Mouse (Mus musculus): ENCODE results near the gene Abcc8. TPM values are rescaled to one million over a fixed set of nuclear protein-coding genes. Genes with fewer than 3 reads are reported as not detected.

The Abcc8 gene
- polyA plus RNA-seq, 1 experiment from 2014 or later = 14.1 TPM

- Histone ChIP-seq H3K36me3 (ENCODE audit: control insufficient read depth, insufficient read depth, low read length) (peaks cover 81% of the 10 kb centered on the region), H3K4me3 (ENCODE audit: low read depth, low read length) (no peak overlapping the region), H3K27ac (ENCODE audit: low read depth, low read length) (no peak overlapping the region), H3K9ac (ENCODE audit: low read length) (no peak overlapping the region), H3K27me3 (replicated peaks; ENCODE audit: control insufficient read depth, insufficient read depth, low read length) (no peaks in the 10 kb centered on the region), H3K9me3 (replicated peaks; ENCODE audit: control insufficient read depth, low read length) (no peaks in the 10 kb centered on the region), H3K4me1 (ENCODE audit: control insufficient read depth, insufficient read depth, low read length) (no peaks in the 10 kb centered on the region), H3K4me2 (ENCODE audit: low read length) (no peak overlapping the region)
- 84% methylated on average over 7 of the region's 7 CpGs for WGBS
- DNase-seq (ENCODE audit: low spot score) (no peak), ATAC-seq (no peak)
These were observed 103.0 kb downstream of the Abcc8 start for GRCm38 (mm10) chr7:46076844-46077243.

- H3K9ac ChIP-seq (ENCODE audit: low read length) = no peak overlapping the region
- WGBS = 93% methylated on average over 8 of the region's 8 CpGs
- H3K4me1 ChIP-seq (ENCODE audit: control insufficient read depth, insufficient read depth, low read length) = no peaks in the 10 kb centered on the region
- H3K9me3 ChIP-seq (replicated peaks; ENCODE audit: control insufficient read depth, low read length) = no peaks in the 10 kb centered on the region
- H3K4me3 ChIP-seq (ENCODE audit: low read depth, low read length) = no peak overlapping the region
- no peak overlapping the region for H3K4me2 ChIP-seq (ENCODE audit: low read length)
- H3K36me3 ChIP-seq (ENCODE audit: control insufficient read depth, insufficient read depth, low read length) = peaks cover 83% of the 10 kb centered on the region
- ATAC-seq (no peak), DNase-seq (ENCODE audit: low spot score) (no peak)
- no peaks in the 10 kb centered on the region for H3K27me3 ChIP-seq (replicated peaks; ENCODE audit: control insufficient read depth, insufficient read depth, low read length)
- H3K27ac ChIP-seq (ENCODE audit: low read depth, low read length) = no peak overlapping the region
These were observed 111.0 kb downstream of the Abcc8 start for GRCm38 (mm10) chr7:46068831-46069230.

GRCm38 (mm10) chr7:46063296-46063695, 116.5 kb downstream of the Abcc8 start:
- ATAC-seq = no peak
- peaks cover 78% of the 10 kb centered on the region for H3K36me3 ChIP-seq (ENCODE audit: control insufficient read depth, insufficient read depth, low read length)
- no peaks in the 10 kb centered on the region for H3K9me3 ChIP-seq (replicated peaks; ENCODE audit: control insufficient read depth, low read length)
- H3K9ac ChIP-seq (ENCODE audit: low read length) = no peak overlapping the region
- DNase-seq (ENCODE audit: low spot score) = no peak
- H3K27ac ChIP-seq (ENCODE audit: low read depth, low read length) = no peak overlapping the region
- WGBS = 96% methylated on average over 6 of the region's 6 CpGs
- no peaks in the 10 kb centered on the region for H3K27me3 ChIP-seq (replicated peaks; ENCODE audit: control insufficient read depth, insufficient read depth, low read length)
- H3K4me1 ChIP-seq (ENCODE audit: control insufficient read depth, insufficient read depth, low read length) = no peaks in the 10 kb centered on the region
- no peak overlapping the region for H3K4me3 ChIP-seq (ENCODE audit: low read depth, low read length)
- no peak overlapping the region for H3K4me2 ChIP-seq (ENCODE audit: low read length)

GRCm38 (mm10) chr7:46061614-46062013, 118.2 kb downstream of the Abcc8 start:
- H3K27me3 ChIP-seq (replicated peaks; ENCODE audit: control insufficient read depth, insufficient read depth, low read length) = no peaks in the 10 kb centered on the region
- H3K27ac ChIP-seq (ENCODE audit: low read depth, low read length) = no peak overlapping the region
- ATAC-seq (no peak), DNase-seq (ENCODE audit: low spot score) (no peak)
- no peak overlapping the region for H3K4me2 ChIP-seq (ENCODE audit: low read length)
- no peaks in the 10 kb centered on the region for H3K4me1 ChIP-seq (ENCODE audit: control insufficient read depth, insufficient read depth, low read length)
- H3K9me3 ChIP-seq (replicated peaks; ENCODE audit: control insufficient read depth, low read length) = no peaks in the 10 kb centered on the region
- peaks cover 80% of the 10 kb centered on the region for H3K36me3 ChIP-seq (ENCODE audit: control insufficient read depth, insufficient read depth, low read length)
- H3K9ac ChIP-seq (ENCODE audit: low read length) = no peak overlapping the region
- no peak overlapping the region for H3K4me3 ChIP-seq (ENCODE audit: low read depth, low read length)
- 95% methylated on average over 16 of the region's 16 CpGs for WGBS

- Histone ChIP-seq H3K4me3 (ENCODE audit: low read depth, low read length) (no peak overlapping the region), H3K4me2 (ENCODE audit: low read length) (no peak overlapping the region), H3K27ac (ENCODE audit: low read depth, low read length) (no peak overlapping the region), H3K9me3 (replicated peaks; ENCODE audit: control insufficient read depth, low read length) (no peaks in the 10 kb centered on the region), H3K27me3 (replicated peaks; ENCODE audit: control insufficient read depth, insufficient read depth, low read length) (no peaks in the 10 kb centered on the region), H3K4me1 (ENCODE audit: control insufficient read depth, insufficient read depth, low read length) (no peaks in the 10 kb centered on the region), H3K9ac (ENCODE audit: low read length) (no peak overlapping the region), H3K36me3 (ENCODE audit: control insufficient read depth, insufficient read depth, low read length) (peaks cover 80% of the 10 kb centered on the region)
- DNase-seq (ENCODE audit: low spot score) = no peak
- no peak for ATAC-seq
- 93% methylated on average over 8 of the region's 8 CpGs for WGBS
These were observed 119.1 kb downstream of the Abcc8 start for GRCm38 (mm10) chr7:46060688-46061087.

GRCm38 (mm10) chr7:46058882-46059281, 121.0 kb downstream of the Abcc8 start:
- Histone ChIP-seq H3K4me2 (ENCODE audit: low read length) (no peak overlapping the region), H3K9ac (ENCODE audit: low read length) (no peak overlapping the region), H3K36me3 (ENCODE audit: control insufficient read depth, insufficient read depth, low read length) (peaks cover 90% of the 10 kb centered on the region), H3K27ac (ENCODE audit: low read depth, low read length) (no peak overlapping the region), H3K27me3 (replicated peaks; ENCODE audit: control insufficient read depth, insufficient read depth, low read length) (no peaks in the 10 kb centered on the region), H3K4me3 (ENCODE audit: low read depth, low read length) (no peak overlapping the region), H3K4me1 (ENCODE audit: control insufficient read depth, insufficient read depth, low read length) (no peaks in the 10 kb centered on the region), H3K9me3 (replicated peaks; ENCODE audit: control insufficient read depth, low read length) (no peaks in the 10 kb centered on the region)
- whole genome bisulfite sequencing = 95% methylated on average over 11 of the region's 11 CpGs
- DNase-seq (ENCODE audit: low spot score) (no peak), ATAC-seq (no peak)

Other genes starting within 250 kb of the Abcc8 start
- gene Abcc6, start 149.7 kb downstream of the Abcc8 start, polyA plus RNA-seq (2014; fragmentation: Nextera tagmentation; extraction: Ambion mirVana) = 0.30 and 0.33 TPM in 2 replicates
- gene Nomo1, start 146.3 kb downstream of the Abcc8 start, polyA plus RNA-seq (2014; fragmentation: Nextera tagmentation; extraction: Ambion mirVana) = 19.6 and 25.9 TPM in 2 replicates
- gene Kcnj11, start 79.3 kb downstream of the Abcc8 start, polyA plus RNA-seq (2014; fragmentation: Nextera tagmentation; extraction: Ambion mirVana) = 2.7 and 3.0 TPM in 2 replicates
- 2.0 and 3.6 TPM in 2 replicates for gene Ush1c, start 58.5 kb upstream of the Abcc8 start, polyA plus RNA-seq (2014; fragmentation: Nextera tagmentation; extraction: Ambion mirVana)
- gene Otog, start 61.0 kb upstream of the Abcc8 start, polyA plus RNA-seq (2014; fragmentation: Nextera tagmentation; extraction: Ambion mirVana) = not detected in 2 replicates
- gene Myod1, start 196.4 kb upstream of the Abcc8 start, polyA plus RNA-seq (2014; fragmentation: Nextera tagmentation; extraction: Ambion mirVana) = 0.15 TPM in 1 of 2 replicates, not detected in the other
- 3.6 and 6.0 TPM in 2 replicates for gene Kcnc1, start 216.5 kb upstream of the Abcc8 start, polyA plus RNA-seq (2014; fragmentation: Nextera tagmentation; extraction: Ambion mirVana)

Data from forebrain, embryonic 14.5 days (tissue).